14 mouse cellular contexts compared by ENCODE assay signal in genomic region chr5:50049506-50049905, GRCm38 (mm10). TPM values are rescaled to one million over a fixed set of nuclear protein-coding genes. Genes with fewer than 3 reads are reported as not detected.
A peak's percentile ranks its signal among the peaks of the same experiment; 100 is the strongest.
DNase-seq lines count a peak whose midpoint lies in the region; ATAC-seq and TF ChIP-seq lines count a peak whose summit lies in the region.
"Had no signal": no experiment of that assay in that cellular context is flagged by ENCODE, and none has a peak within 500 bp of the region (broad histone marks: within the 10 kb centered on the region; RNA-seq: fewer than 3 reads in every experiment).

No protein-coding gene starts in this region.

- no peak overlapping the region for H3K4me2 ChIP-seq in forebrain, embryonic 13.5 days
- no peak overlapping the region for H3K4me2 ChIP-seq in forebrain, embryonic 12.5 days
- H3K4me2 ChIP-seq in kidney, postnatal 0 days (ENCODE audit: low read length) = no peak overlapping the region
- H3K4me2 ChIP-seq in embryonic facial prominence, embryonic 14.5 days (ENCODE audit: low read depth, low read length) = no peak overlapping the region
- no peak overlapping the region for H3K4me2 ChIP-seq in midbrain, embryonic 14.5 days (ENCODE audit: low read length)
- H3K4me2 ChIP-seq: heart, embryonic 15.5 days; liver, embryonic 11.5 days had no signal

- H3K27me3 ChIP-seq in forebrain, embryonic 13.5 days = no peaks in the 10 kb centered on the region
- H3K27me3 ChIP-seq in forebrain, embryonic 12.5 days = no peaks in the 10 kb centered on the region
- no peaks in the 10 kb centered on the region for H3K27me3 ChIP-seq in kidney, postnatal 0 days (ENCODE audit: insufficient read depth, low read length)
- H3K27me3 ChIP-seq in kidney, adult 2 months (replicated peaks; ENCODE audit: control insufficient read depth, insufficient read depth, low read length) = no peaks in the 10 kb centered on the region
- H3K27me3 ChIP-seq in embryonic facial prominence, embryonic 14.5 days (replicated peaks; ENCODE audit: control insufficient read depth, insufficient read depth, low read length) = no peaks in the 10 kb centered on the region
- no peaks in the 10 kb centered on the region for H3K27me3 ChIP-seq in midbrain, embryonic 14.5 days (ENCODE audit: control insufficient read depth, insufficient read depth, low read length)
- H3K27me3 ChIP-seq: heart, embryonic 15.5 days had no signal

- peaks cover 52% of the 10 kb centered on the region for H3K4me1 ChIP-seq in forebrain, embryonic 13.5 days
- peaks cover 56% of the 10 kb centered on the region for H3K4me1 ChIP-seq in forebrain, embryonic 12.5 days
- H3K4me1 ChIP-seq in kidney, postnatal 0 days (replicated peaks; ENCODE audit: insufficient read depth, low read length) = 0 out of 2 replicates have a peak, but pooled peaks cover 9% of the 10 kb centered on the region
- H3K4me1 ChIP-seq in kidney, adult 2 months (ENCODE audit: control insufficient read depth, insufficient read depth, low read length) = peaks cover 4% of the 10 kb centered on the region
- H3K4me1 ChIP-seq in embryonic facial prominence, embryonic 14.5 days (ENCODE audit: control insufficient read depth, insufficient read depth, low read length) = peaks cover 33% of the 10 kb centered on the region
- H3K4me1 ChIP-seq in midbrain, embryonic 14.5 days (ENCODE audit: control insufficient read depth, insufficient read depth, low read length) = peaks cover 35% of the 10 kb centered on the region

- TF ChIP-seq POLR2A in kidney, adult 2 months (IDR thresholded peaks at IDR 0.05; ENCODE audit: low read depth, low read length) = no peak

- H3K27ac ChIP-seq in forebrain, embryonic 13.5 days = no peak overlapping the region
- no peak overlapping the region for H3K27ac ChIP-seq in forebrain, embryonic 12.5 days
- peak overlapping the region; percentile 5; the same call in 1 of the 2 replicates for H3K27ac ChIP-seq in kidney, postnatal 0 days
- no peak overlapping the region for H3K27ac ChIP-seq in kidney, adult 2 months (ENCODE audit: insufficient read depth, low read depth, low read length)
- peak overlapping the region; percentile 55 for H3K27ac ChIP-seq in embryonic facial prominence, embryonic 14.5 days (replicated peaks; ENCODE audit: low read depth, low read length)
- no peak overlapping the region for H3K27ac ChIP-seq in midbrain, embryonic 14.5 days (replicated peaks; ENCODE audit: low read depth, low read length)

- no peak for TF ChIP-seq CTCF in kidney, postnatal 0 days (IDR thresholded peaks at IDR 0.05; ENCODE audit: low read depth)
- no peak for TF ChIP-seq CTCF in kidney, adult 2 months (conservative IDR thresholded peaks at IDR 0.05; ENCODE audit: insufficient read depth, insufficient read length, low read depth, low read length)

- 65% methylated on average over 8 of the region's 8 CpGs for WGBS in forebrain, embryonic 13.5 days
- WGBS in forebrain, embryonic 12.5 days = 73% methylated on average over 8 of the region's 8 CpGs
- 60% methylated on average over 8 of the region's 8 CpGs for WGBS in kidney, postnatal 0 days
- WGBS in kidney, adult 2 months = 73% methylated on average over 8 of the region's 8 CpGs
- 74% methylated on average over 8 of the region's 8 CpGs for WGBS in embryonic facial prominence, embryonic 14.5 days
- WGBS in midbrain, embryonic 14.5 days = 51% methylated on average over 8 of the region's 8 CpGs

- H3K9me3 ChIP-seq in forebrain, embryonic 13.5 days (replicated peaks) = no peaks in the 10 kb centered on the region
- H3K9me3 ChIP-seq in forebrain, embryonic 12.5 days = no peaks in the 10 kb centered on the region
- H3K9me3 ChIP-seq in kidney, postnatal 0 days (replicated peaks; ENCODE audit: low read length) = no peaks in the 10 kb centered on the region
- H3K9me3 ChIP-seq in embryonic facial prominence, embryonic 14.5 days (ENCODE audit: control insufficient read depth, low read length) = no peaks in the 10 kb centered on the region
- H3K9me3 ChIP-seq in midbrain, embryonic 14.5 days (ENCODE audit: control insufficient read depth, low read length) = no peaks in the 10 kb centered on the region
- H3K9me3 ChIP-seq: heart, embryonic 15.5 days had no signal

- H3K36me3 ChIP-seq in forebrain, embryonic 13.5 days (ENCODE audit: poor library complexity, severe bottlenecking) = no peaks in the 10 kb centered on the region
- H3K36me3 ChIP-seq in forebrain, embryonic 12.5 days (replicated peaks) = no peaks in the 10 kb centered on the region
- peaks cover 3% of the 10 kb centered on the region; the same call in 1 of the 2 replicates for H3K36me3 ChIP-seq in kidney, postnatal 0 days (ENCODE audit: insufficient read depth, low read length)
- H3K36me3 ChIP-seq in kidney, adult 2 months (ENCODE audit: control insufficient read depth, insufficient read depth, low read length) = no peaks in the 10 kb centered on the region
- H3K36me3 ChIP-seq in embryonic facial prominence, embryonic 14.5 days (ENCODE audit: control insufficient read depth, insufficient read depth, low read length) = no peaks in the 10 kb centered on the region
- no peaks in the 10 kb centered on the region for H3K36me3 ChIP-seq in midbrain, embryonic 14.5 days (ENCODE audit: control insufficient read depth, insufficient read depth, low read length)
- H3K36me3 ChIP-seq: heart, embryonic 15.5 days had no signal

- no peak for DNase-seq in kidney, postnatal 0 days (ENCODE audit: low spot score)
- no peak for DNase-seq in kidney, adult 2 months
- no peak for DNase-seq in embryonic facial prominence, embryonic 14.5 days (ENCODE audit: low spot score)
- no peak for DNase-seq in midbrain, embryonic 14.5 days
- DNase-seq in urinary bladder, postnatal 25 days (ENCODE audit: low spot score) = no peak
- DNase-seq: kidney, postnatal 4 days; right cerebral cortex, postnatal 14 days; thymus, postnatal 14 days had no signal

- H3K4me3 ChIP-seq in forebrain, embryonic 13.5 days = no peak overlapping the region
- H3K4me3 ChIP-seq in forebrain, embryonic 12.5 days (replicated peaks) = no peak overlapping the region
- no peak overlapping the region for H3K4me3 ChIP-seq in kidney, postnatal 0 days (replicated peaks; ENCODE audit: low read depth, low read length)
- H3K4me3 ChIP-seq in kidney, adult 2 months (ENCODE audit: insufficient read depth, low read depth, low read length) = no peak overlapping the region
- H3K4me3 ChIP-seq in embryonic facial prominence, embryonic 14.5 days (ENCODE audit: low read depth, low read length) = no peak overlapping the region
- no peak overlapping the region for H3K4me3 ChIP-seq in midbrain, embryonic 14.5 days (replicated peaks; ENCODE audit: low read depth, low read length)
- H3K4me3 ChIP-seq: heart, embryonic 15.5 days had no signal

- ATAC-seq in forebrain, embryonic 13.5 days = peak; percentile 7; the same call in 1 of the 2 replicates
- no peak for ATAC-seq in forebrain, embryonic 12.5 days (ENCODE audit: low FRiP score)
- ATAC-seq in kidney, postnatal 0 days (replicated peaks; ENCODE audit: low FRiP score, low read depth) = no peak
- ATAC-seq in embryonic facial prominence, embryonic 14.5 days (ENCODE audit: low read depth) = no peak
- ATAC-seq in midbrain, embryonic 14.5 days (ENCODE audit: low FRiP score, low TSS enrichment) = no peak
- no peak for ATAC-seq in megakaryocyte, adult 5-6 weeks (ENCODE audit: poor library complexity, severe bottlenecking)

- H3K9ac ChIP-seq in forebrain, embryonic 13.5 days = no peak overlapping the region
- H3K9ac ChIP-seq in forebrain, embryonic 12.5 days = no peak overlapping the region
- no peak overlapping the region for H3K9ac ChIP-seq in kidney, postnatal 0 days (ENCODE audit: low read depth, low read length)
- no peak overlapping the region for H3K9ac ChIP-seq in embryonic facial prominence, embryonic 14.5 days (ENCODE audit: low read depth, low read length)
- H3K9ac ChIP-seq in midbrain, embryonic 14.5 days (replicated peaks; ENCODE audit: low read length) = 0 out of 2 replicates have a peak overlapping the region, but pooled peaks have one; percentile 9
- H3K9ac ChIP-seq: heart, embryonic 15.5 days had no signal

RNA-seq across cellular contexts. Expression of gene Adgra3, which starts 9.3 kb away (rescaled TPM):
- 22.3 and 22.6 TPM in 2 replicates for polyA plus RNA-seq in forebrain, embryonic 13.5 days (2015; fragmentation: Nextera tagmentation; extraction: Ambion mirVana)
- polyA plus RNA-seq in forebrain, embryonic 12.5 days (2016; fragmentation: Nextera tagmentation; extraction: Ambion mirVana) = 43.6 and 48.2 TPM in 2 replicates
- polyA plus RNA-seq in kidney, postnatal 0 days (2015; fragmentation: Nextera tagmentation; extraction: Ambion mirVana) = 33.2 and 36.7 TPM in 2 replicates
- 57.2 and 69.1 TPM in 2 replicates for polyA plus RNA-seq in kidney, adult 2 months (2012; rRNA removed)
- polyA plus RNA-seq in embryonic facial prominence, embryonic 14.5 days (2014; fragmentation: Nextera tagmentation; extraction: Ambion mirVana) = 38.3 and 47.3 TPM in 2 replicates
- 16.4 and 25.2 TPM in 2 replicates for polyA plus RNA-seq in midbrain, embryonic 14.5 days (2014; fragmentation: Nextera tagmentation; extraction: Ambion mirVana)
- total RNA-seq in megakaryocyte, adult 5-6 weeks (2015) = 0.22 and 1.6 TPM in 2 replicates
- 0.22 and 1.2 TPM in 2 replicates for total RNA-seq in megakaryocyte, adult 5-6 weeks (2017)
- total RNA-seq: MEL had no signal

Comparison
In these comparisons a context has a peak if more than half of its experiments do, and no peak if none do; other contexts are left out.
1. H3K27ac ChIP-seq: peak in kidney, postnatal 0 days (single experiment) and embryonic facial prominence, embryonic 14.5 days (single experiment); none in forebrain, embryonic 13.5 days (single experiment), forebrain, embryonic 12.5 days (single experiment), kidney, adult 2 months (single experiment) and midbrain, embryonic 14.5 days (single experiment).